8 mouse cellular contexts compared by ENCODE assay signal in genomic region chr10:8196300-8196699, GRCm38 (mm10).
DNase-seq lines count a peak whose midpoint lies in the region; ATAC-seq and TF ChIP-seq lines count a peak whose summit lies in the region.

No protein-coding gene starts in this region.

- H3K9ac ChIP-seq in liver, embryonic 11.5 days (ENCODE audit: low read depth, low read length), result no peak overlapping the region

- H3K4me1 ChIP-seq in embryonic fibroblast, embryonic 13.5 days (ENCODE audit: control insufficient read depth, insufficient read depth, low read length), result no peaks in the 10 kb centered on the region
- peaks cover 7% of the 10 kb centered on the region for H3K4me1 ChIP-seq in liver, embryonic 11.5 days (replicated peaks; ENCODE audit: control insufficient read depth, insufficient read depth, low read length)

- intact Hi-C loops in heart, postnatal 10 days (cut with DNase I), result loop anchor here (1.0 to 5.0 kb wide), 4 partner anchors 45 to 386 kb away; partner anchors contain the start of gene Tab2

- 7% methylated on average over 2 of the region's 2 CpGs for WGBS in liver, embryonic 11.5 days

- peak; percentile 56; the same call in 1 of the 2 replicates for ATAC-seq in liver, embryonic 11.5 days (replicated peaks; ENCODE audit: low FRiP score)

- TF ChIP-seq POLR2A in embryonic fibroblast, embryonic 13.5 days (IDR thresholded peaks at IDR 0.05; ENCODE audit: low read depth, low read length), result no peak

- H3K4me3 ChIP-seq in embryonic fibroblast, embryonic 13.5 days (ENCODE audit: insufficient read depth, low read length), result no peak overlapping the region
- no peak overlapping the region for H3K4me3 ChIP-seq in liver, embryonic 11.5 days (ENCODE audit: low read depth, low read length)

- no peaks in the 10 kb centered on the region for H3K9me3 ChIP-seq in liver, embryonic 11.5 days (ENCODE audit: control insufficient read depth, low read length)

- DNase-seq in ES-CJ7 (ENCODE audit: low read depth, low spot score), result peak; percentile 82
- DNase-seq in brain, adult 2 months (ENCODE audit: low read depth, low spot score), result peak; percentile 89
- DNase-seq in heart, postnatal 10 days, result peak; percentile 78 to 85
- peak; percentile 61 to 77 for DNase-seq in kidney, postnatal 25 days
- DNase-seq in liver, embryonic 11.5 days (ENCODE audit: low spot score), result no peak
- peak; percentile 39 to 51 for DNase-seq in natural killer cell, adult 2 months (ENCODE audit: low spot score in 2 of 2)
- DNase-seq in thymus, postnatal 0 days (ENCODE audit: low spot score), result peak; percentile 63

- H3K4me2 ChIP-seq in liver, embryonic 11.5 days, result no peak overlapping the region

- TF ChIP-seq CTCF in embryonic fibroblast, embryonic 13.5 days (IDR thresholded peaks at IDR 0.05; ENCODE audit: borderline replicate concordance, insufficient read depth, low read length), result peak; percentile 47; the same call in 1 of the 2 replicates

- H3K27ac ChIP-seq in embryonic fibroblast, embryonic 13.5 days (ENCODE audit: insufficient read depth, low read length), result no peak overlapping the region
- no peak overlapping the region for H3K27ac ChIP-seq in liver, embryonic 11.5 days (ENCODE audit: low read depth, low read length)

- no peaks in the 10 kb centered on the region for H3K27me3 ChIP-seq in liver, embryonic 11.5 days (replicated peaks; ENCODE audit: control insufficient read depth, insufficient read depth, low read length)

- H3K36me3 ChIP-seq in liver, embryonic 11.5 days (ENCODE audit: control insufficient read depth, insufficient read depth, low read length), result no peaks in the 10 kb centered on the region
